In genomic region chr1:72469075-72469474, GRCm38 (mm10) we compare ENCODE assay signal across 20 mouse cellular contexts.
A peak's percentile ranks its signal among the peaks of the same experiment; 100 is the strongest.
DNase-seq lines count a peak whose midpoint lies in the region; ATAC-seq and TF ChIP-seq lines count a peak whose summit lies in the region.
"Had no signal": no experiment of that assay in that cellular context is flagged by ENCODE, and none has a peak within 500 bp of the region (broad histone marks: within the 10 kb centered on the region; RNA-seq: fewer than 3 reads in every experiment).

No protein-coding gene starts in this region.

- H3K9ac ChIP-seq in hindbrain, embryonic 14.5 days = no peak overlapping the region
- no peak overlapping the region for H3K9ac ChIP-seq in hindbrain, embryonic 11.5 days (ENCODE audit: low read depth, low read length)
- no peak overlapping the region for H3K9ac ChIP-seq in midbrain, embryonic 11.5 days (ENCODE audit: low read length)
- H3K9ac ChIP-seq in midbrain, embryonic 13.5 days (replicated peaks) = no peak overlapping the region
- H3K9ac ChIP-seq in MEL (ENCODE audit: control insufficient read depth, low read depth, low read length, poor library complexity, severe bottlenecking) = no peak overlapping the region
- H3K9ac ChIP-seq: embryonic facial prominence, embryonic 13.5 days; embryonic facial prominence, embryonic 15.5 days; forebrain, embryonic 12.5 days had no signal

- no peak for TF ChIP-seq POLR2A in MEL (IDR thresholded peaks at IDR 0.05; ENCODE audit: control insufficient read depth in 1 of 2, insufficient read depth in 1 of 2, low read depth in 1 of 2, low read length in 2 of 2, poor library complexity in 1 of 2)

- no peaks in the 10 kb centered on the region for H3K27me3 ChIP-seq in hindbrain, embryonic 14.5 days (ENCODE audit: control insufficient read depth, insufficient read depth, low read length)
- H3K27me3 ChIP-seq in hindbrain, embryonic 11.5 days (ENCODE audit: control insufficient read depth, insufficient read depth, low read length) = no peaks in the 10 kb centered on the region
- H3K27me3 ChIP-seq in midbrain, embryonic 11.5 days (ENCODE audit: control insufficient read depth, insufficient read depth, low read length) = no peaks in the 10 kb centered on the region
- no peaks in the 10 kb centered on the region for H3K27me3 ChIP-seq in midbrain, embryonic 13.5 days
- H3K27me3 ChIP-seq in G1E (ENCODE audit: insufficient read depth, low read length) = peaks cover 4% of the 10 kb centered on the region; the same call in 1 of the 2 replicates
- no peaks in the 10 kb centered on the region for H3K27me3 ChIP-seq in MEL (ENCODE audit: control insufficient read depth in 1 of 2, insufficient read depth in 2 of 2, low read length in 2 of 2)
- H3K27me3 ChIP-seq: embryonic facial prominence, embryonic 13.5 days; embryonic facial prominence, embryonic 15.5 days; forebrain, embryonic 12.5 days had no signal

- H3K9me3 ChIP-seq in hindbrain, embryonic 14.5 days (ENCODE audit: control insufficient read depth, low read length) = no peaks in the 10 kb centered on the region
- no peaks in the 10 kb centered on the region for H3K9me3 ChIP-seq in hindbrain, embryonic 11.5 days (ENCODE audit: control insufficient read depth, low read length)
- no peaks in the 10 kb centered on the region for H3K9me3 ChIP-seq in midbrain, embryonic 11.5 days (ENCODE audit: control insufficient read depth, low read length)
- H3K9me3 ChIP-seq in midbrain, embryonic 13.5 days = no peaks in the 10 kb centered on the region
- H3K9me3 ChIP-seq in G1E (replicated peaks) (peaks cover 3% of the 10 kb centered on the region; the same call in 1 of the 2 replicates), MEL (replicated peaks; ENCODE audit: insufficient read depth, low read length) (no peaks in the 10 kb centered on the region)
- H3K9me3 ChIP-seq: embryonic facial prominence, embryonic 13.5 days; embryonic facial prominence, embryonic 15.5 days; forebrain, embryonic 10.5 days had no signal

- H3K27ac ChIP-seq in hindbrain, embryonic 14.5 days = 0 out of 2 replicates have a peak overlapping the region, but pooled peaks have one; percentile 21
- H3K27ac ChIP-seq in hindbrain, embryonic 11.5 days (ENCODE audit: low read depth, low read length) = no peak overlapping the region
- H3K27ac ChIP-seq in midbrain, embryonic 11.5 days (ENCODE audit: low read depth, low read length) = no peak overlapping the region
- no peak overlapping the region for H3K27ac ChIP-seq in midbrain, embryonic 13.5 days
- H3K27ac ChIP-seq in MEL (ENCODE audit: control insufficient read depth, low read depth, low read length) = no peak overlapping the region
- H3K27ac ChIP-seq: embryonic facial prominence, embryonic 13.5 days; embryonic facial prominence, embryonic 15.5 days; forebrain, embryonic 10.5 days; forebrain, embryonic 12.5 days had no signal

- no peaks in the 10 kb centered on the region for H3K36me3 ChIP-seq in hindbrain, embryonic 14.5 days (replicated peaks; ENCODE audit: control insufficient read depth, insufficient read depth)
- H3K36me3 ChIP-seq in hindbrain, embryonic 11.5 days (ENCODE audit: control insufficient read depth, insufficient read depth, low read length) = no peaks in the 10 kb centered on the region
- no peaks in the 10 kb centered on the region for H3K36me3 ChIP-seq in midbrain, embryonic 11.5 days (ENCODE audit: control insufficient read depth, insufficient read depth, low read length)
- no peaks in the 10 kb centered on the region for H3K36me3 ChIP-seq in midbrain, embryonic 13.5 days
- H3K36me3 ChIP-seq in G1E (replicated peaks) (no peaks in the 10 kb centered on the region), MEL (ENCODE audit: control insufficient read depth in 1 of 2, insufficient read depth in 2 of 2, low read length in 2 of 2) (no peaks in the 10 kb centered on the region)
- H3K36me3 ChIP-seq: embryonic facial prominence, embryonic 13.5 days; embryonic facial prominence, embryonic 15.5 days; forebrain, embryonic 10.5 days; forebrain, embryonic 12.5 days had no signal

- no peak overlapping the region for H3K4me2 ChIP-seq in hindbrain, embryonic 14.5 days (replicated peaks)
- H3K4me2 ChIP-seq in hindbrain, embryonic 11.5 days (replicated peaks; ENCODE audit: low read depth, low read length) = no peak overlapping the region
- H3K4me2 ChIP-seq in midbrain, embryonic 11.5 days = no peak overlapping the region
- H3K4me2 ChIP-seq in midbrain, embryonic 13.5 days (replicated peaks) = no peak overlapping the region
- H3K4me2 ChIP-seq: embryonic facial prominence, embryonic 13.5 days; embryonic facial prominence, embryonic 15.5 days; forebrain, embryonic 12.5 days had no signal

- 81% methylated on average over 2 of the region's 2 CpGs for WGBS in hindbrain, embryonic 14.5 days
- 82% methylated on average over 2 of the region's 2 CpGs for WGBS in hindbrain, embryonic 11.5 days
- 81% methylated on average over 2 of the region's 2 CpGs for WGBS in midbrain, embryonic 11.5 days
- 90% methylated on average over 2 of the region's 2 CpGs for WGBS in midbrain, embryonic 13.5 days

- no peak overlapping the region for H3K4me3 ChIP-seq in hindbrain, embryonic 14.5 days (replicated peaks; ENCODE audit: low read length)
- H3K4me3 ChIP-seq in hindbrain, embryonic 11.5 days (ENCODE audit: low read depth, low read length) = no peak overlapping the region
- H3K4me3 ChIP-seq in midbrain, embryonic 11.5 days (ENCODE audit: low read depth, low read length) = no peak overlapping the region
- no peak overlapping the region for H3K4me3 ChIP-seq in midbrain, embryonic 13.5 days (replicated peaks)
- peak overlapping the region; percentile 31; the same call in 1 of the 2 replicates for H3K4me3 ChIP-seq in G1E (ENCODE audit: low read depth, low read length)
- H3K4me3 ChIP-seq in MEL (ENCODE audit: control insufficient read depth in 1 of 2, insufficient read depth in 1 of 2, low read depth in 2 of 2, low read length in 2 of 2) = no peak overlapping the region
- H3K4me3 ChIP-seq: embryonic facial prominence, embryonic 13.5 days; embryonic facial prominence, embryonic 15.5 days; erythroblast, embryonic 14.5 days; forebrain, embryonic 10.5 days; forebrain, embryonic 12.5 days had no signal

- 0 out of 2 replicates have a peak, but pooled peaks cover 3% of the 10 kb centered on the region for H3K4me1 ChIP-seq in hindbrain, embryonic 14.5 days (replicated peaks; ENCODE audit: control insufficient read depth, insufficient read depth, low read length)
- H3K4me1 ChIP-seq in hindbrain, embryonic 11.5 days (replicated peaks; ENCODE audit: control insufficient read depth, insufficient read depth, low read length) = no peaks in the 10 kb centered on the region
- no peaks in the 10 kb centered on the region for H3K4me1 ChIP-seq in midbrain, embryonic 11.5 days (ENCODE audit: control insufficient read depth, insufficient read depth, low read length)
- 0 out of 2 replicates have a peak, but pooled peaks cover 3% of the 10 kb centered on the region for H3K4me1 ChIP-seq in midbrain, embryonic 13.5 days (replicated peaks)
- no peaks in the 10 kb centered on the region; the same call in 1 of the 2 replicates for H3K4me1 ChIP-seq in G1E (ENCODE audit: insufficient read depth, low read depth, low read length)
- H3K4me1 ChIP-seq in MEL (ENCODE audit: control insufficient read depth in 1 of 2, insufficient read depth in 2 of 2, low read length in 2 of 2) = no peaks in the 10 kb centered on the region
- H3K4me1 ChIP-seq: embryonic facial prominence, embryonic 15.5 days; forebrain, embryonic 12.5 days had no signal

- TF ChIP-seq CTCF in G1E (IDR thresholded peaks at IDR 0.05; ENCODE audit: low read depth, low read length) (no peak), MEL (IDR thresholded peaks at IDR 0.05 in 2 of 3, conservative IDR thresholded peaks at IDR 0.05 in 1 of 3; ENCODE audit: control insufficient read depth in 1 of 3, insufficient read depth in 1 of 3, low read depth in 2 of 3, low read length in 3 of 3, poor library complexity in 1 of 3, severe bottlenecking in 1 of 3) (no peak)

- TF ChIP-seq RAD21 in MEL (IDR thresholded peaks at IDR 0.05; ENCODE audit: low read depth, low read length) = no peak

- H3K79me2 ChIP-seq in MEL (ENCODE audit: control insufficient read depth, insufficient read depth, low read length, poor library complexity) = no peaks in the 10 kb centered on the region

- DNase-seq in hindbrain, embryonic 14.5 days (ENCODE audit: low spot score) = no peak
- no peak for DNase-seq in hindbrain, embryonic 11.5 days (ENCODE audit: low spot score)
- peak; percentile 10 for DNase-seq in midbrain, embryonic 11.5 days (ENCODE audit: low spot score, missing footprints)
- DNase-seq in G1E (ENCODE audit: low spot score) (no peak), MEL (ENCODE audit: low read depth, low spot score) (no peak)
- DNase-seq in gastrocnemius, adult 8-10 months (ENCODE audit: low spot score in 2 of 2) = no peak
- no peak for DNase-seq in kidney, adult 9 months
- DNase-seq: adrenal gland, adult 2 months; adrenal gland, postnatal 10 days; adrenal gland, postnatal 25 days; cerebellum, adult 8-10 months; embryo, embryonic 11 days had no signal

- ATAC-seq in hindbrain, embryonic 14.5 days (ENCODE audit: low FRiP score) = no peak
- no peak for ATAC-seq in hindbrain, embryonic 11.5 days (ENCODE audit: low FRiP score)
- ATAC-seq in midbrain, embryonic 11.5 days (ENCODE audit: low FRiP score) = no peak
- no peak for ATAC-seq in midbrain, embryonic 13.5 days
- no peak for ATAC-seq in G1E (ENCODE audit: extremely low read depth, insufficient number of reproducible peaks, low FRiP score, poor library complexity, severe bottlenecking)
- ATAC-seq: forebrain, embryonic 14.5 days; forebrain, embryonic 16.5 days had no signal

- TF ChIP-seq EP300 in MEL (IDR thresholded peaks at IDR 0.05; ENCODE audit: low read depth in 1 of 2, low read length in 2 of 2) = no peak

TF ChIP-seq in MEL, 35 proteins besides CTCF, POLR2A, EP300 and RAD21:
- TF ChIP-seq ZMIZ1 (IDR thresholded peaks at IDR 0.05; ENCODE audit: low read depth, low read length) = no peak
- TF ChIP-seq POLR2AphosphoS5 (IDR thresholded peaks at IDR 0.05; ENCODE audit: borderline replicate concordance, low read depth, low read length) = peak; percentile 69; the same call in 1 of the 2 replicates
